ENCODE assay signal across 34 mouse cellular contexts in genomic region chr19:38143540-38144271, GRCm38 (mm10). TPM values are rescaled to one million over a fixed set of nuclear protein-coding genes. Genes with fewer than 3 reads are reported as not detected.
A peak's percentile ranks its signal among the peaks of the same experiment; 100 is the strongest.
DNase-seq lines count a peak whose midpoint lies in the region; ATAC-seq and TF ChIP-seq lines count a peak whose summit lies in the region.
"Had no signal": no experiment of that assay in that cellular context is flagged by ENCODE, and none has a peak within 500 bp of the region (broad histone marks: within the 10 kb centered on the region; RNA-seq: fewer than 3 reads in every experiment).

No protein-coding gene starts in this region.

- peak in 1 of 2 experiments; percentile 22 for DNase-seq in spleen, adult 2 months (ENCODE audit: low read depth in 1 of 2, low spot score in 2 of 2)
- no peak for DNase-seq in spleen, adult 12 weeks (ENCODE audit: low spot score)
- peak; percentile 22 to 23 for DNase-seq in B cell, adult 2 months
- peak; percentile 49 for DNase-seq in splenic B cell, adult 2 months (ENCODE audit: low read depth, low spot score)
- DNase-seq in layer of hippocampus, adult 9-11 months, result no peak
- DNase-seq in adrenal gland, postnatal 14 days, result no peak
- DNase-seq: adrenal gland, adult 2 months; cerebellum, adult 8-10 months; cerebellum, postnatal 25 days; gastrocnemius, postnatal 25 days; heart, adult 18-20 months; heart, postnatal 36 days; kidney, adult 2 months; kidney, postnatal 36 days; left cerebral cortex, postnatal 4 days; liver, embryonic 13.5 days; lung, embryonic 14.5 days; lung, postnatal 4 days; right cerebral cortex, adult 18-20 months; thymus, adult 18-20 months; thymus, postnatal 4 days had no signal

- H3K4me3 ChIP-seq in spleen, adult 2 months (ENCODE audit: extremely low read depth, insufficient read depth, insufficient read length), result no peak overlapping the region
- H3K4me3 ChIP-seq: hindbrain, embryonic 12.5 days; intestine, embryonic 15.5 days; layer of hippocampus, adult 2 months; liver, embryonic 13.5 days; midbrain, embryonic 15.5 days had no signal

- peak; percentile 91 for ATAC-seq in granulocyte monocyte progenitor cell, adult 5-6 weeks (replicated peaks; ENCODE audit: poor library complexity, severe bottlenecking)
- ATAC-seq: forebrain, embryonic 14.5 days; hindbrain, postnatal 0 days; intestine, embryonic 15.5 days; midbrain, embryonic 15.5 days had no signal

- no peaks in the 10 kb centered on the region for H3K36me3 ChIP-seq in spleen, adult 2 months (ENCODE audit: control insufficient read depth, insufficient read depth, low read length)
- no peaks in the 10 kb centered on the region for H3K36me3 ChIP-seq in splenic B cell, adult 2 months (ENCODE audit: control insufficient read depth, insufficient read depth, low read length, poor library complexity, severe bottlenecking)
- H3K36me3 ChIP-seq: hindbrain, embryonic 12.5 days; intestine, embryonic 15.5 days; liver, embryonic 13.5 days; midbrain, embryonic 15.5 days had no signal

- TF ChIP-seq CTCF in spleen, adult 2 months (IDR thresholded peaks at IDR 0.05; ENCODE audit: extremely low read depth, insufficient read depth, insufficient read length, insufficient replicate concordance), result no peak

- peaks cover 6% of the 10 kb centered on the region; the same call in 1 of the 2 replicates for H3K4me1 ChIP-seq in spleen, adult 2 months (ENCODE audit: control insufficient read depth, insufficient read depth, insufficient read length)
- H3K4me1 ChIP-seq: hindbrain, embryonic 12.5 days; intestine, embryonic 15.5 days; liver, embryonic 13.5 days; midbrain, embryonic 15.5 days had no signal

- WGBS in spleen, adult 2 months, result 15% methylated on average over 4 of the region's 4 CpGs

- H3K27me3 ChIP-seq in spleen, adult 2 months (ENCODE audit: control insufficient read depth, insufficient read depth, low read length), result no peaks in the 10 kb centered on the region
- no peaks in the 10 kb centered on the region; the same call in 1 of the 2 replicates for H3K27me3 ChIP-seq in splenic B cell, adult 2 months (ENCODE audit: control insufficient read depth, insufficient read depth, low read length, poor library complexity, severe bottlenecking)
- H3K27me3 ChIP-seq: hindbrain, embryonic 12.5 days; intestine, embryonic 15.5 days; liver, embryonic 13.5 days; midbrain, embryonic 15.5 days had no signal

- TF ChIP-seq POLR2A in spleen, adult 2 months (IDR thresholded peaks at IDR 0.05; ENCODE audit: low read depth, low read length), result no peak

- H3K27ac ChIP-seq in spleen, adult 2 months (ENCODE audit: insufficient read depth, low read length), result peak overlapping the region; percentile 64; the same call in 1 of the 2 replicates
- H3K27ac ChIP-seq: hindbrain, embryonic 12.5 days; hindbrain, postnatal 0 days; intestine, embryonic 15.5 days; layer of hippocampus, adult 2 months; liver, embryonic 13.5 days; midbrain, embryonic 15.5 days; stomach, postnatal 0 days had no signal

RNA-seq across cellular contexts. Expression of gene Pde6c, which starts 11.1 kb away (rescaled TPM):
- not detected in 2 replicates for polyA plus RNA-seq in spleen, adult 2 months (2012; rRNA removed)
- not detected in 2 replicates for total RNA-seq in granulocyte monocyte progenitor cell, adult 5-6 weeks (2014; fragmentation: Nextera tagmentation)
- total RNA-seq in granulocyte monocyte progenitor cell, adult 5-6 weeks (2017), result not detected in 2 replicates
- 1.2 TPM in 1 of 2 replicates, not detected in the other for total RNA-seq in adrenal gland, postnatal 14 days (2021)
- total RNA-seq: adrenal gland, adult 2 months; gastrocnemius, postnatal 25 days; heart, adult 18-20 months; heart, postnatal 36 days; hindbrain, postnatal 0 days had no signal
- polyA plus RNA-seq: adrenal gland, adult 2 months; embryonic facial prominence, embryonic 11.5 days; heart, embryonic 16.5 days; kidney, adult 2 months; lung, embryonic 14.5 days; neural tube, embryonic 11.5 days had no signal

RNA-seq across cellular contexts. Expression of gene Rbp4, which starts 18.6 kb away (rescaled TPM):
- polyA plus RNA-seq in spleen, adult 2 months (2012; rRNA removed), result 1.1 and 1.2 TPM in 2 replicates
- total RNA-seq in granulocyte monocyte progenitor cell, adult 5-6 weeks (2014; fragmentation: Nextera tagmentation), result not detected in 2 replicates
- not detected in 2 replicates for total RNA-seq in granulocyte monocyte progenitor cell, adult 5-6 weeks (2017)
- total RNA-seq in adrenal gland, postnatal 14 days (2021), result 36.1 and 432 TPM in 2 replicates

RNA-seq across cellular contexts. Expression of gene Ffar4, which starts 46.8 kb away (rescaled TPM):
- 2.9 and 3.6 TPM in 2 replicates for polyA plus RNA-seq in spleen, adult 2 months (2012; rRNA removed)
- total RNA-seq in granulocyte monocyte progenitor cell, adult 5-6 weeks (2014; fragmentation: Nextera tagmentation), result not detected in 2 replicates
- 0.47 TPM in 1 of 2 replicates, not detected in the other for total RNA-seq in granulocyte monocyte progenitor cell, adult 5-6 weeks (2017)
- 10.8 and 24.9 TPM in 2 replicates for total RNA-seq in adrenal gland, postnatal 14 days (2021)
- total RNA-seq: hindbrain, postnatal 0 days; layer of hippocampus, adult 2 months; layer of hippocampus, postnatal 25 days had no signal
- polyA plus RNA-seq: embryonic facial prominence, embryonic 11.5 days; heart, embryonic 11.5 days; hindbrain, embryonic 12.5 days; neural tube, embryonic 11.5 days had no signal

Comparison
In these comparisons a context has a peak if more than half of its experiments do, and no peak if none do; other contexts are left out.
1. DNase-seq: peak in B cell, adult 2 months (2 of 2) and splenic B cell, adult 2 months (single experiment); none in spleen, adult 12 weeks (single experiment), layer of hippocampus, adult 9-11 months (single experiment) and adrenal gland, postnatal 14 days (single experiment).
2. RNA of gene Rbp4, which starts 18.6 kb away (total RNA-seq): 36.1 to 432 TPM in adrenal gland, postnatal 14 days; not detected in granulocyte monocyte progenitor cell, adult 5-6 weeks; every median in the first group is over 10 times any median in the second.